Mouse (Mus musculus) E14TG2a.4 (cell line): ENCODE measurements around the gene Vgll4.

ENCODE experiments used
- CTCF ChIP-seq: conservative IDR thresholded peaks from 2 replicates; pipeline ENCODE4 v1.5.1; 2014; ENCODE audit warnings: low read length
- POU5F1 ChIP-seq: IDR thresholded peaks from 2 replicates; pipeline ENCODE4 v1.6.1; 2014; ENCODE audit warnings: low read length, borderline replicate concordance

DNA sequence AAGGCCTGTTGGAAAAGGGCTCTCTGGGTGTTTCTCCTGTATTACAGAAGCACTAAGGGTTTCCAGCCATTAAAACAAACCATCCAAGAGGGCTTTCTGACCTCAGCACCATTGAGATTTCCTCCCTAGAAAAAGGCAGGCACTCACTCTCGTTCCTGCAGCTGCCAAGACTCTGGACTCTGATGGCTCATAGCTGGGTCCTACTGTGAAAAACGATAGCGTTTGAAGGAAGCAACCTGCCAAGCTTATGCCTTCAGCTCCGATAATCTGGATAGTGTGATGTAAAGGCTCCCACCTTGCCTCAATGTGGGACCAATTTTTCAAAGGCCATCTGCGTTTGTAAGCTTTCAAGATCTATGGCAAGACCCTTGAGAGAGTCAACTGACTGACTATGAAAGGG, 24.3 kb upstream of the Vgll4 start:
- TF ChIP-seq CTCF (no peak), POU5F1 (no peak)
